ENCODE assay signal across 10 mouse cellular contexts in genomic region chr12:88984804-88985203, GRCm38 (mm10).
DNase-seq lines count a peak whose midpoint lies in the region; ATAC-seq lines count a peak whose summit lies in the region.
"Had no signal": no experiment of that assay in that cellular context is flagged by ENCODE, and none has a peak within 500 bp of the region (broad histone marks: within the 10 kb centered on the region; RNA-seq: fewer than 3 reads in every experiment).

No protein-coding gene starts in this region.

- peak; percentile 52 for ATAC-seq in heart, embryonic 12.5 days (ENCODE audit: insufficient number of reproducible peaks, low FRiP score)
- no peak for ATAC-seq in embryonic facial prominence, embryonic 11.5 days (replicated peaks; ENCODE audit: insufficient number of reproducible peaks, low FRiP score, low TSS enrichment, low read depth)
- 0 out of 2 replicates have a peak, but pooled peaks have one; percentile 28 for ATAC-seq in midbrain, embryonic 15.5 days (replicated peaks)

- peaks cover 24% of the 10 kb centered on the region for H3K4me1 ChIP-seq in heart, embryonic 12.5 days (replicated peaks)
- H3K4me1 ChIP-seq in embryonic facial prominence, embryonic 11.5 days (ENCODE audit: control insufficient read depth, insufficient read depth, low read length), result no peaks in the 10 kb centered on the region; the same call in 1 of the 2 replicates
- H3K4me1 ChIP-seq in limb, embryonic 10.5 days, result peaks cover 21% of the 10 kb centered on the region
- H3K4me1 ChIP-seq in midbrain, embryonic 15.5 days, result peaks cover 22% of the 10 kb centered on the region

- no peaks in the 10 kb centered on the region for H3K9me3 ChIP-seq in heart, embryonic 12.5 days (replicated peaks)
- no peaks in the 10 kb centered on the region for H3K9me3 ChIP-seq in embryonic facial prominence, embryonic 11.5 days (replicated peaks; ENCODE audit: control insufficient read depth, low read length)
- no peaks in the 10 kb centered on the region for H3K9me3 ChIP-seq in limb, embryonic 10.5 days (replicated peaks)
- H3K9me3 ChIP-seq in midbrain, embryonic 15.5 days, result no peaks in the 10 kb centered on the region

- H3K4me3 ChIP-seq in heart, embryonic 12.5 days, result no peak overlapping the region
- H3K4me3 ChIP-seq in embryonic facial prominence, embryonic 11.5 days (ENCODE audit: low read depth, low read length), result no peak overlapping the region
- H3K4me3 ChIP-seq in limb, embryonic 10.5 days, result no peak overlapping the region
- H3K4me3 ChIP-seq in midbrain, embryonic 15.5 days, result no peak overlapping the region
- H3K4me3 ChIP-seq: myocyte had no signal

- WGBS in heart, embryonic 12.5 days, result 18% methylated on average over 5 of the region's 5 CpGs
- WGBS in embryonic facial prominence, embryonic 11.5 days, result 20% methylated on average over 5 of the region's 5 CpGs
- whole genome bisulfite sequencing in limb, embryonic 10.5 days, result 42% methylated on average over 5 of the region's 5 CpGs
- WGBS in midbrain, embryonic 15.5 days, result 15% methylated on average over 5 of the region's 5 CpGs

- no peaks in the 10 kb centered on the region for H3K27me3 ChIP-seq in heart, embryonic 12.5 days (replicated peaks)
- H3K27me3 ChIP-seq in embryonic facial prominence, embryonic 11.5 days (ENCODE audit: control insufficient read depth, insufficient read depth, low read length), result no peaks in the 10 kb centered on the region
- no peaks in the 10 kb centered on the region for H3K27me3 ChIP-seq in limb, embryonic 10.5 days (ENCODE audit: low read depth, poor library complexity, severe bottlenecking)
- no peaks in the 10 kb centered on the region for H3K27me3 ChIP-seq in midbrain, embryonic 15.5 days (replicated peaks)

- H3K36me3 ChIP-seq in heart, embryonic 12.5 days, result no peaks in the 10 kb centered on the region
- no peaks in the 10 kb centered on the region for H3K36me3 ChIP-seq in embryonic facial prominence, embryonic 11.5 days (replicated peaks; ENCODE audit: control insufficient read depth, insufficient read depth, low read depth, low read length)
- no peaks in the 10 kb centered on the region for H3K36me3 ChIP-seq in limb, embryonic 10.5 days
- no peaks in the 10 kb centered on the region for H3K36me3 ChIP-seq in midbrain, embryonic 15.5 days (replicated peaks)

- H3K4me2 ChIP-seq in heart, embryonic 12.5 days, result peak overlapping the region; percentile 45
- H3K4me2 ChIP-seq in embryonic facial prominence, embryonic 11.5 days (ENCODE audit: low read depth, low read length), result no peak overlapping the region
- peak overlapping the region; percentile 24 for H3K4me2 ChIP-seq in midbrain, embryonic 15.5 days

- H3K27ac ChIP-seq in heart, embryonic 12.5 days (ENCODE audit: poor library complexity, severe bottlenecking), result peak overlapping the region; percentile 82
- H3K27ac ChIP-seq in embryonic facial prominence, embryonic 11.5 days (replicated peaks; ENCODE audit: low read depth, low read length), result peak overlapping the region; percentile 22; the same call in 1 of the 2 replicates
- peak overlapping the region; percentile 68 for H3K27ac ChIP-seq in limb, embryonic 10.5 days
- H3K27ac ChIP-seq in midbrain, embryonic 15.5 days, result peak overlapping the region; percentile 64

- no peak overlapping the region for H3K9ac ChIP-seq in heart, embryonic 12.5 days
- H3K9ac ChIP-seq in embryonic facial prominence, embryonic 11.5 days (replicated peaks; ENCODE audit: low read length), result no peak overlapping the region
- 0 out of 2 replicates have a peak overlapping the region, but pooled peaks have one; percentile 9 for H3K9ac ChIP-seq in midbrain, embryonic 15.5 days

- DNase-seq in heart, postnatal 4 days, result no peak
- peak; percentile 0 for DNase-seq in embryonic facial prominence, embryonic 11.5 days (ENCODE audit: low spot score)
- peak; percentile 31 for DNase-seq in limb, embryonic 10.5 days (ENCODE audit: low spot score)
- no peak for DNase-seq in gastrocnemius, postnatal 10 days
- DNase-seq in thymus, postnatal 36 days, result no peak
- DNase-seq in kidney, postnatal 36 days, result no peak
- DNase-seq: adrenal gland, adult 8-10 months had no signal

Comparison
In these comparisons a context has a peak if more than half of its experiments do, and no peak if none do; other contexts are left out.
1. H3K27ac ChIP-seq: peak in every context shown above with its lines; median percentile 82 in heart, embryonic 12.5 days; 68 in limb, embryonic 10.5 days; 64 in midbrain, embryonic 15.5 days; 22 in embryonic facial prominence, embryonic 11.5 days.
2. DNase-seq: peak in embryonic facial prominence, embryonic 11.5 days (single experiment) and limb, embryonic 10.5 days (single experiment); none in heart, postnatal 4 days (single experiment), gastrocnemius, postnatal 10 days (single experiment), thymus, postnatal 36 days (0 of 2) and kidney, postnatal 36 days (0 of 2).